Mouse (Mus musculus): ENCODE data around the gene Usp19. TPM values are rescaled to one million over a fixed set of nuclear protein-coding genes. Genes with fewer than 3 reads are reported as not detected.

Gene Usp19
- total RNA-seq, 2 experiments from 2014 or later = 29.3 to 36.3 TPM

- ATAC-seq (ENCODE audit: poor library complexity, severe bottlenecking) = no peak
Measured at GRCm38 (mm10) chr9:108493246-108493645, 2.8 kb downstream of the Usp19 start.

- ATAC-seq (ENCODE audit: poor library complexity, severe bottlenecking) = no peak
Measured at GRCm38 (mm10) chr9:108494146-108494825, 3.9 kb downstream of the Usp19 start.

GRCm38 (mm10) chr9:108494905-108495304, 4.5 kb downstream of the Usp19 start:
- ATAC-seq (ENCODE audit: poor library complexity, severe bottlenecking) = no peak

- no peak for ATAC-seq (ENCODE audit: poor library complexity, severe bottlenecking)
Measured at GRCm38 (mm10) chr9:108499231-108499630, 8.8 kb downstream of the Usp19 start.

- no peak for ATAC-seq (ENCODE audit: poor library complexity, severe bottlenecking)
Measured at GRCm38 (mm10) chr9:108499943-108500342, 9.5 kb downstream of the Usp19 start.

- ATAC-seq (ENCODE audit: poor library complexity, severe bottlenecking) = no peak
Measured at GRCm38 (mm10) chr9:108506901-108507300, 16.5 kb downstream of the Usp19 start.

GRCm38 (mm10) chr9:108507619-108508434, 17.4 kb downstream of the Usp19 start, which contains the start of gene Qars:
Gene Qars (plus strand): TSS chr9:108507706.
- peak; percentile 98 for ATAC-seq (ENCODE audit: poor library complexity, severe bottlenecking)

GRCm38 (mm10) chr9:108508776-108509175, 18.4 kb downstream of the Usp19 start:
- ATAC-seq (ENCODE audit: poor library complexity, severe bottlenecking) = no peak

- peak; percentile 94 for ATAC-seq (ENCODE audit: poor library complexity, severe bottlenecking)
Measured at GRCm38 (mm10) chr9:108516380-108517251, 26.2 kb downstream of the Usp19 start, which contains the start of gene Qrich1. Gene Qrich1 (plus strand): TSS chr9:108516806.

GRCm38 (mm10) chr9:108517253-108517930, 27.0 kb downstream of the Usp19 start:
- peak; percentile 44 for ATAC-seq (ENCODE audit: poor library complexity, severe bottlenecking)

- no peak; the same call in 1 of the 2 replicates for ATAC-seq (ENCODE audit: poor library complexity, severe bottlenecking)
Measured at GRCm38 (mm10) chr9:108517931-108518332, 27.5 kb downstream of the Usp19 start.

- ATAC-seq (ENCODE audit: poor library complexity, severe bottlenecking) = no peak
Measured at GRCm38 (mm10) chr9:108521604-108522003, 31.2 kb downstream of the Usp19 start.

- ATAC-seq (ENCODE audit: poor library complexity, severe bottlenecking) = no peak
Measured at GRCm38 (mm10) chr9:108523341-108523740, 32.9 kb downstream of the Usp19 start.

- no peak for ATAC-seq (ENCODE audit: poor library complexity, severe bottlenecking)
Measured at GRCm38 (mm10) chr9:108525400-108525799, 35.0 kb downstream of the Usp19 start.

- ATAC-seq (ENCODE audit: poor library complexity, severe bottlenecking) = no peak
Measured at GRCm38 (mm10) chr9:108530954-108531353, 40.6 kb downstream of the Usp19 start.

- no peak for ATAC-seq (ENCODE audit: poor library complexity, severe bottlenecking)
Measured at GRCm38 (mm10) chr9:108531496-108531895, 41.1 kb downstream of the Usp19 start.

- ATAC-seq (ENCODE audit: poor library complexity, severe bottlenecking) = no peak
Measured at GRCm38 (mm10) chr9:108540846-108541245, 50.4 kb downstream of the Usp19 start.

GRCm38 (mm10) chr9:108545986-108546385, 55.6 kb downstream of the Usp19 start:
- ATAC-seq (ENCODE audit: poor library complexity, severe bottlenecking) = no peak

GRCm38 (mm10) chr9:108546875-108547274, 56.5 kb downstream of the Usp19 start:
- ATAC-seq (ENCODE audit: poor library complexity, severe bottlenecking) = no peak
